Mouse (Mus musculus): Measurements from ENCODE around the gene Gm29582. TPM values are rescaled to one million over a fixed set of nuclear protein-coding genes. Genes with fewer than 3 reads are reported as not detected.

Gene Gm29582
- not detected in 2 replicates for polyA plus RNA-seq (2012; rRNA removed; ENCODE audit: low replicate concordance)

GRCm38 (mm10) chrY:30738461-30738860, at the start of gene Gm29582:
Gm29582 (minus strand) TSS chrY:30738561.

All from mammary gland, adult 2 months (tissue).